Mouse (Mus musculus) CH12.LX (cell line): ENCODE results near the gene Chaf1b.
A peak's percentile ranks its signal among the peaks of the same experiment; 100 is the strongest.

ENCODE experiments used
- CTCF ChIP-seq, 2 experiments: IDR thresholded peaks in 1 of 2; conservative IDR thresholded peaks in 1 of 2; 2 replicates each; pipeline ENCODE4 v1.5.1; 2011 to 2012; ENCODE audit warnings: low read depth in 2 of 2, low read length in 2 of 2, improper control_type of control experiment in 1 of 2, inconsistent platforms in 1 of 2, mild to moderate bottlenecking in 1 of 2, moderate library complexity in 1 of 2
- ELF1 ChIP-seq: IDR thresholded peaks from 2 replicates; pipeline ENCODE4 v1.6.1; 2014; ENCODE audit warnings: low read depth, mild to moderate bottlenecking, inconsistent platforms, low read length, improper control_type of control experiment
- EP300 ChIP-seq: IDR thresholded peaks from 2 replicates; pipeline ENCODE4 v1.6.1; 2011; ENCODE audit warnings: low read length, improper control_type of control experiment
- HCFC1 ChIP-seq: IDR thresholded peaks from 2 replicates; pipeline ENCODE4 v1.6.1; 2012; ENCODE audit warnings: low read depth, mild to moderate bottlenecking, inconsistent platforms, low read length, improper control_type of control experiment
- POLR2A ChIP-seq: IDR thresholded peaks from 2 replicates; pipeline ENCODE4 v1.6.1; 2011; ENCODE audit warnings: low read depth, mild to moderate bottlenecking, improper control_type of control experiment, low read length
- POLR2AphosphoS2 ChIP-seq: IDR thresholded peaks from 2 replicates; pipeline ENCODE4 v1.6.1; 2011; ENCODE audit warnings: low read depth, low read length, improper control_type of control experiment
- RCOR1 ChIP-seq: conservative IDR thresholded peaks from 2 replicates; pipeline ENCODE4 v1.6.1; 2012; ENCODE audit warnings: low read depth, mild to moderate bottlenecking, inconsistent platforms, low read length, improper control_type of control experiment
- TCF12 ChIP-seq: IDR thresholded peaks from 2 replicates; pipeline ENCODE4 v1.6.1; 2014; ENCODE audit warnings: low read depth, mild to moderate bottlenecking, inconsistent platforms, low read length, improper control_type of control experiment
- USF1 ChIP-seq: IDR thresholded peaks from 2 replicates; pipeline ENCODE4 v1.6.1; 2014; ENCODE audit warnings: low read depth, mild to moderate bottlenecking, inconsistent platforms, low read length, improper control_type of control experiment
- USF2 ChIP-seq: conservative IDR thresholded peaks from 2 replicates; pipeline ENCODE4 v1.6.1; 2011; ENCODE audit warnings: low read depth, low read length, improper control_type of control experiment
- ZNF384 ChIP-seq: IDR thresholded peaks from 2 replicates; pipeline ENCODE4 v1.6.1; 2012; ENCODE audit warnings: low read depth, low read length, improper control_type of control experiment, inconsistent platforms

- TF ChIP-seq TCF12 (no peak), CTCF (conservative IDR thresholded peaks at IDR 0.05 in 1 of 2, IDR thresholded peaks at IDR 0.05 in 1 of 2; ENCODE audit: low read depth in 2 of 2, low read length in 2 of 2) (no peak), EP300 (no peak), ZNF384 (no peak), POLR2A (no peak), USF1 (peak; percentile 36), POLR2AphosphoS2 (no peak), ELF1 (no peak), RCOR1 (no peak), HCFC1 (no peak), USF2 (0 out of 2 replicates have a peak, but pooled peaks have one; percentile 37)
Measured at GRCm38 (mm10) chr16:93884086-93884721, 503 bp downstream of the Chaf1b start.
